Mouse (Mus musculus): ENCODE measurements around the gene Cela2a. TPM values are rescaled to one million over a fixed set of nuclear protein-coding genes. Genes with fewer than 3 reads are reported as not detected.

Cela2a gene
- polyA plus RNA-seq (2016; fragmentation: Nextera tagmentation; extraction: Ambion mirVana): not detected in 2 replicates

GRCm38 (mm10) chr4:141826060-141826459 lies at the start of gene Cela2a:
Gene Cela2a, minus strand, starts transcription at chr4:141826160.
- Histone ChIP-seq H3K9me3 (no peaks in the 10 kb centered on the region), H3K4me1 (peaks cover 12% of the 10 kb centered on the region), H3K36me3 (replicated peaks) (no peaks in the 10 kb centered on the region), H3K27ac (no peak within 1 kb of the TSS), H3K4me3 (no peak within 1 kb of the TSS), H3K27me3 (ENCODE audit: poor library complexity, severe bottlenecking) (no peaks in the 10 kb centered on the region)
- DNase-seq (ENCODE audit: extremely low spot score, low spot score): no peak
- 75% methylated on average over 5 of the region's 5 CpGs for WGBS

GRCm38 (mm10) chr4:141875481-141876108 lies 49.6 kb upstream of the Cela2a start:
- peaks cover 43% of the 10 kb centered on the region for H3K4me1 ChIP-seq
- DNase-seq (ENCODE audit: extremely low spot score, low spot score): no peak
- H3K36me3 ChIP-seq (replicated peaks): no peaks in the 10 kb centered on the region; the same call in 1 of the 2 replicates
- peak overlapping the region; percentile 82 for H3K27ac ChIP-seq
- H3K9me3 ChIP-seq: no peaks in the 10 kb centered on the region
- peak overlapping the region; percentile 78 for H3K4me3 ChIP-seq
- 19% methylated on average over 8 of the region's 8 CpGs for WGBS
- H3K27me3 ChIP-seq (ENCODE audit: poor library complexity, severe bottlenecking): peaks cover 40% of the 10 kb centered on the region

- peaks cover 40% of the 10 kb centered on the region for H3K27me3 ChIP-seq (ENCODE audit: poor library complexity, severe bottlenecking)
- peaks cover 45% of the 10 kb centered on the region for H3K4me1 ChIP-seq
- H3K4me3 ChIP-seq: peak within 1 kb of the TSS; percentile 78
- DNase-seq (ENCODE audit: extremely low spot score, low spot score): peak; percentile 75
- no peaks in the 10 kb centered on the region for H3K9me3 ChIP-seq
- H3K27ac ChIP-seq: peak within 1 kb of the TSS; percentile 82
- no peaks in the 10 kb centered on the region; the same call in 1 of the 2 replicates for H3K36me3 ChIP-seq (replicated peaks)
- WGBS: under 1% methylated on average over 73 of the region's 73 CpGs
These were observed 48.9 kb upstream of the Cela2a start, which contains the start of gene Efhd2 for GRCm38 (mm10) chr4:141874601-141875460. Gene Efhd2, minus strand, starts transcription at chr4:141874920.

- Histone ChIP-seq H3K36me3 (replicated peaks) (no peaks in the 10 kb centered on the region; the same call in 1 of the 2 replicates), H3K4me1 (peaks cover 45% of the 10 kb centered on the region), H3K4me3 (peak overlapping the region; percentile 78), H3K27ac (peak overlapping the region; percentile 82), H3K9me3 (no peaks in the 10 kb centered on the region), H3K27me3 (ENCODE audit: poor library complexity, severe bottlenecking) (peaks cover 40% of the 10 kb centered on the region)
- 2% methylated on average over 19 of the region's 19 CpGs for WGBS
- peak; percentile 28 for DNase-seq (ENCODE audit: extremely low spot score, low spot score)
These were observed 48.2 kb upstream of the Cela2a start for GRCm38 (mm10) chr4:141874111-141874600.

- peaks cover 47% of the 10 kb centered on the region for H3K4me1 ChIP-seq
- no peaks in the 10 kb centered on the region; the same call in 1 of the 2 replicates for H3K36me3 ChIP-seq (replicated peaks)
- no peaks in the 10 kb centered on the region for H3K9me3 ChIP-seq
- peak overlapping the region; percentile 78; the same call in 1 of the 2 replicates for H3K4me3 ChIP-seq
- 85% methylated on average over 9 of the region's 9 CpGs for WGBS
- H3K27me3 ChIP-seq (ENCODE audit: poor library complexity, severe bottlenecking): peaks cover 40% of the 10 kb centered on the region
- no peak for DNase-seq (ENCODE audit: extremely low spot score, low spot score)
- no peak overlapping the region for H3K27ac ChIP-seq
These were observed 47.0 kb upstream of the Cela2a start for GRCm38 (mm10) chr4:141872977-141873376.

- H3K4me1 ChIP-seq: peaks cover 56% of the 10 kb centered on the region
- H3K4me3 ChIP-seq: 0 out of 2 replicates have a peak overlapping the region, but pooled peaks have one; percentile 10
- DNase-seq (ENCODE audit: extremely low spot score, low spot score): no peak
- no peaks in the 10 kb centered on the region; the same call in 1 of the 2 replicates for H3K36me3 ChIP-seq (replicated peaks)
- 0 out of 2 replicates have a peak overlapping the region, but pooled peaks have one; percentile 15 for H3K27ac ChIP-seq
- H3K27me3 ChIP-seq (ENCODE audit: poor library complexity, severe bottlenecking): peaks cover 40% of the 10 kb centered on the region
- WGBS: 62% methylated on average over 9 of the region's 9 CpGs
- no peaks in the 10 kb centered on the region for H3K9me3 ChIP-seq
These were observed 45.9 kb upstream of the Cela2a start for GRCm38 (mm10) chr4:141871909-141872308.

- no peak overlapping the region for H3K27ac ChIP-seq
- no peaks in the 10 kb centered on the region for H3K9me3 ChIP-seq
- DNase-seq (ENCODE audit: extremely low spot score, low spot score): no peak
- H3K27me3 ChIP-seq (ENCODE audit: poor library complexity, severe bottlenecking): peaks cover 37% of the 10 kb centered on the region
- WGBS: 77% methylated on average over 3 of the region's 3 CpGs
- no peaks in the 10 kb centered on the region; the same call in 1 of the 2 replicates for H3K36me3 ChIP-seq (replicated peaks)
- peaks cover 59% of the 10 kb centered on the region for H3K4me1 ChIP-seq
- H3K4me3 ChIP-seq: no peak overlapping the region
These were observed 45.4 kb upstream of the Cela2a start for GRCm38 (mm10) chr4:141871333-141871725.

GRCm38 (mm10) chr4:141870666-141871332 lies 44.8 kb upstream of the Cela2a start:
- 79% methylated on average over 11 of the region's 11 CpGs for WGBS
- H3K27ac ChIP-seq: no peak overlapping the region
- H3K4me3 ChIP-seq: no peak overlapping the region
- no peaks in the 10 kb centered on the region; the same call in 1 of the 2 replicates for H3K36me3 ChIP-seq (replicated peaks)
- peaks cover 58% of the 10 kb centered on the region for H3K4me1 ChIP-seq
- H3K27me3 ChIP-seq (ENCODE audit: poor library complexity, severe bottlenecking): peaks cover 31% of the 10 kb centered on the region
- DNase-seq (ENCODE audit: extremely low spot score, low spot score): no peak
- no peaks in the 10 kb centered on the region for H3K9me3 ChIP-seq

- Histone ChIP-seq H3K27me3 (ENCODE audit: poor library complexity, severe bottlenecking) (peaks cover 24% of the 10 kb centered on the region), H3K9me3 (no peaks in the 10 kb centered on the region), H3K36me3 (replicated peaks) (peaks cover 7% of the 10 kb centered on the region; the same call in 1 of the 2 replicates), H3K4me1 (peaks cover 46% of the 10 kb centered on the region), H3K4me3 (no peak overlapping the region), H3K27ac (no peak overlapping the region)
- no peak for DNase-seq (ENCODE audit: extremely low spot score, low spot score)
- 79% methylated on average over 5 of the region's 5 CpGs for WGBS
These were observed 43.7 kb upstream of the Cela2a start for GRCm38 (mm10) chr4:141869436-141870215.

- no peaks in the 10 kb centered on the region for H3K9me3 ChIP-seq
- no peak overlapping the region for H3K27ac ChIP-seq
- H3K27me3 ChIP-seq (ENCODE audit: poor library complexity, severe bottlenecking): peaks cover 12% of the 10 kb centered on the region
- peaks cover 30% of the 10 kb centered on the region for H3K4me1 ChIP-seq
- 84% methylated on average over 10 of the region's 10 CpGs for WGBS
- peaks cover 7% of the 10 kb centered on the region; the same call in 1 of the 2 replicates for H3K36me3 ChIP-seq (replicated peaks)
- DNase-seq (ENCODE audit: extremely low spot score, low spot score): no peak
- no peak overlapping the region for H3K4me3 ChIP-seq
These were observed 42.1 kb upstream of the Cela2a start for GRCm38 (mm10) chr4:141868051-141868450.

GRCm38 (mm10) chr4:141867498-141867897 lies 41.5 kb upstream of the Cela2a start:
- no peak for DNase-seq (ENCODE audit: extremely low spot score, low spot score)
- Histone ChIP-seq H3K4me3 (no peak overlapping the region), H3K36me3 (replicated peaks) (peaks cover 7% of the 10 kb centered on the region; the same call in 1 of the 2 replicates), H3K27me3 (ENCODE audit: poor library complexity, severe bottlenecking) (peaks cover 6% of the 10 kb centered on the region), H3K27ac (peak overlapping the region; percentile 48; the same call in 1 of the 2 replicates), H3K4me1 (peaks cover 27% of the 10 kb centered on the region), H3K9me3 (no peaks in the 10 kb centered on the region)
- 54% methylated on average over 4 of the region's 4 CpGs for WGBS

All from forebrain, embryonic 10.5 days (tissue).